Mouse (Mus musculus): ENCODE measurements around the gene Odc1.

The Odc1 gene

DNA sequence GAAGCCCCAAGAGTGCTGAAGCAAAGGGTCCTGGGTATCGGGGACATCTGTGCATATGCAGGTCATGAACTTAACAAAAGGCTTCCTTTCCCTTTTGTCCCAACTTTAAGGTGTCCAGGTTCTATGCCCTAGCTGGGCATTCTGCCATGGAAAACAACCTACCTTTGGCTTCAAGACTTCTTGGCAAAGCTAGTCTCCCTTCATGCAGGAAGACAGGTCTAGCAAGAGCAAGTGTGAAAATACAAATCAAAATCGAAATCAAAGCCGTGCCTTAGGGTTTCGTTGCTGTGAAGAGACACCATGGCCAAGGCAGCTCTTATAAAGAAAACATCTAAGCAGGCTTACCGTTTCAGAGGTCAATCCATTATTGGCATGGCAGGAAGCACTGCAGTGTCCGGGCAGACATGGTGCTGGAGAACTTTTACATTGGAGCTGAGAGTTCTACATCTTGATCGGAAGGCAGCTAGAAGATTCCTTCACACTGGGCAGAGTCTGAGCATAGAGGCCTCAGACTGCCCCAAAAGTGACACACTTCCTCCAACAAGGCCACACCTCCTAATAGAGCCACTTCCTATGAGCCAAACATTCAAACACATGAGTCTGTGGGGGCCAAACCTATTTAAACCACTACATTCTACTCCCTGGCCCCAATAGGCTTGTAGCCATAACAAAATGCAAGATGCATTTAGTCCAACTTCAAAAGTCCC, 44.5 kb downstream of the Odc1 start:
- DNase-seq (ENCODE audit: low spot score), result no peak

GRCm38 (mm10) chr12:17591249-17591648, 46.7 kb downstream of the Odc1 start:
- no peak for DNase-seq (ENCODE audit: low spot score)

GRCm38 (mm10) chr12:17593956-17594355, 49.4 kb downstream of the Odc1 start:
- DNase-seq (ENCODE audit: low spot score), result no peak

DNA sequence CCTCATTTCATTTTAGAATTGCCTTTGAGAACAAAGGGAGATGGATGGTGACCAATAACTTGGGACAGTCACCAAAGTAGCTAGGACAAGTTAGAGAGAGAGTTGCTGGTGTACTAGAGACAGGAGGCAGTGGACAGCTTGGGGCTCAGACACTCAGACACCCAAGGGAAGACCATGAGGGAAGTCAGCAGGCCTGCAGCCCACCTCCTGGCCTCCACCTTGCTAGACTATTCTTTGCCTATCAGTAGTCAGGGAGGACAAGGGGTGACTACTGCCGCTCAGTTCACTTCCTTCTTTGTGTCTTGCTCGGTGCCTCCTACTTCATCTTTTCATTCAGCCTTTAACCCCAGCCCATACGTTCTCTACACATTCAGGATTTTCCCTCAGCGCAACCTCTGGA, 50.1 kb downstream of the Odc1 start:
- DNase-seq (ENCODE audit: low spot score), result no peak

DNA sequence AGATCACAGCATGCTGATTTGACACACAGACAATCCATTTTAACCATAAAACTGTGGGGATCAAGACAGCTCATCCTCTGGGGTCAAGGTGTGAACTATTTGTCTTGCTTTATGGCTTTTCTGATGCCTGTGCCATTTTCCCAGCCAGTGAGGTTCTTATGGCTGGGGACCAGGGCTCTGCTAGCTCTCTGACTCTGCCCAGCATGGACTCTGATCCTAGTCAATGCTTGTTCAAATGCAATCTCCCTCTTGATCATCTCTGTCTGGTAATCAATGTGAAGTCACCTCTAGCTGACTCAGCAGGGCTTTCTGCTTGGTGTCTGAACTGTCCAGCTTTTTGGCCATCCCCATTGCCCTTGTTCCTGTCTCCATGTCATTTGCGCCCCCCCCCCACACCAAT, 50.6 kb downstream of the Odc1 start:
- no peak for DNase-seq (ENCODE audit: low spot score)
